Mouse (Mus musculus) layer of hippocampus, postnatal 14 days (tissue): Measurements from ENCODE around the gene Usp44. TPM values are rescaled to one million over a fixed set of nuclear protein-coding genes. Genes with fewer than 3 reads are reported as not detected.

ENCODE experiments used
- total RNA-seq, 2 experiments: library from RNA; stranded (reverse); gene quantifications; 2 replicates each; pipeline ENCODE4 v1.2.3; 2021

Usp44 gene
- total RNA-seq, 2 experiments from 2014 or later, result not detected

Other genes starting within 250 kb of the Usp44 start
- 10 to 100 TPM; 10.4 to 11.7 TPM for gene Snrpf, start 241.8 kb upstream of the Usp44 start, total RNA-seq
- gene Ntn4, start 190.9 kb upstream of the Usp44 start, total RNA-seq, result 1 to 10 TPM; 5.9 to 7.0 TPM
- gene Metap2, start 65.5 kb downstream of the Usp44 start, total RNA-seq, result 100 to 1,000 TPM; 134 to 137 TPM
- 10 to 100 TPM; 77.1 to 77.9 TPM for gene Vezt, start 204.3 kb downstream of the Usp44 start, total RNA-seq
- gene Fgd6, start 204.4 kb downstream of the Usp44 start, total RNA-seq, result 10 to 100 TPM in 1 of 2 experiments, 1 to 10 TPM in 1; 9.7 to 10.7 TPM